Mouse (Mus musculus): ENCODE measurements around the gene Hist2h3c1. TPM values are rescaled to one million over a fixed set of nuclear protein-coding genes. Genes with fewer than 3 reads are reported as not detected.
"Not testable (repeated sequence)": the region's sequence is repeated elsewhere in the genome, so short reads cannot be mapped to it uniquely, and the experiment has no call there.

Gene Hist2h3c1
- polyA plus RNA-seq, 1 experiment: not detected

DNA sequence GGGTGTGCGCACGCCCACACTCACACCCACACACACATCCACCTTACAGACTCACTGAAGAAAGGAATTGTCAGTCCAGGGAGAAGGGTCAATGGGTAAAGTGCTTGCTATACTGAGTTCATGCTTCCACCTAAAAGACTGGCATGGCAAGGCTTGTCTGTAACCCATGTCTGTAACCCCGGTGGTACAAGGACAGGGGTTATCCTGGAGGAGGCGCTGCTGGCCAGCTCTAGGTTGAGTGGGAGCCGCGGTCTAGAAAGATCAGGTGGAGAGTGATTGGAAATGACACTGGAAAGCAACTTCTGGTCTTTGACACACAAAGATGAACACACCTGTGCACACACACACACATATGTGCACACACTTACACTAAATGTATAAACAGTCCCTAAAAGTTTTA lies 34.2 kb downstream of the Hist2h3c1 start:
- Histone ChIP-seq H3K4me2 (ENCODE audit: low read depth) (no peak overlapping the region), H3ac (ENCODE audit: control insufficient read depth, insufficient read length) (no peak overlapping the region), H3K4me3 (no peak overlapping the region), H3K27me3 (ENCODE audit: control insufficient read depth, insufficient read depth, insufficient read length) (peaks cover 10% of the 10 kb centered on the region), H3K79me2 (ENCODE audit: control insufficient read depth, insufficient read depth) (no peaks in the 10 kb centered on the region), H3K36me3 (ENCODE audit: control insufficient read depth, insufficient read depth) (no peaks in the 10 kb centered on the region)
- TF ChIP-seq POLR2AphosphoS2 (IDR thresholded peaks at IDR 0.05; ENCODE audit: insufficient read length, low read depth) (peak; percentile 60), MYOD1 (IDR thresholded peaks at IDR 0.05; ENCODE audit: control insufficient read depth in 1 of 3, insufficient read length in 2 of 3, low read depth in 2 of 3) (no peak), MAX (IDR thresholded peaks at IDR 0.05; ENCODE audit: low read depth) (no peak), TCF12 (IDR thresholded peaks at IDR 0.05; ENCODE audit: insufficient read depth, poor library complexity, severe bottlenecking) (no peak), CEBPB (IDR thresholded peaks at IDR 0.05; ENCODE audit: insufficient read depth, poor library complexity, severe bottlenecking) (no peak)

GRCm38 (mm10) chr3:96284457-96284856 lies 38.0 kb downstream of the Hist2h3c1 start:
- no peaks in the 10 kb centered on the region for H3K79me2 ChIP-seq (ENCODE audit: control insufficient read depth, insufficient read depth)
- H3K4me2 ChIP-seq (ENCODE audit: low read depth): no peak overlapping the region
- no peak for TF ChIP-seq MYOD1 (IDR thresholded peaks at IDR 0.05; ENCODE audit: control insufficient read depth in 1 of 3, insufficient read length in 2 of 3, low read depth in 2 of 3)
- TF ChIP-seq SRF (IDR thresholded peaks at IDR 0.05; ENCODE audit: control insufficient read depth, insufficient read length, low read depth): no peak
- no peak for TF ChIP-seq E2F4 (IDR thresholded peaks at IDR 0.05; ENCODE audit: insufficient read depth)
- no peak for TF ChIP-seq POLR2AphosphoS2 (IDR thresholded peaks at IDR 0.05; ENCODE audit: insufficient read length, low read depth)
- TF ChIP-seq POLR2A (IDR thresholded peaks at IDR 0.05; ENCODE audit: insufficient read length, low read depth): no peak
- TF ChIP-seq REST (IDR thresholded peaks at IDR 0.05; ENCODE audit: insufficient read depth, insufficient read length): no peak
- TF ChIP-seq TCF12 (IDR thresholded peaks at IDR 0.05; ENCODE audit: insufficient read depth, poor library complexity, severe bottlenecking): no peak
- no peak for TF ChIP-seq TCF3 (IDR thresholded peaks at IDR 0.05; ENCODE audit: insufficient read length, low read depth)
- no peak for TF ChIP-seq MYOG (IDR thresholded peaks at IDR 0.05; ENCODE audit: control insufficient read depth in 1 of 3, insufficient read depth in 1 of 3, insufficient read length in 2 of 3, low read depth in 2 of 3)
- no peak overlapping the region for H3ac ChIP-seq (ENCODE audit: control insufficient read depth, insufficient read length)
- no peak overlapping the region for H3K4me3 ChIP-seq
- H3K27me3 ChIP-seq (ENCODE audit: control insufficient read depth, insufficient read depth, insufficient read length): peaks cover 10% of the 10 kb centered on the region
- H3K36me3 ChIP-seq (ENCODE audit: control insufficient read depth, insufficient read depth): no peaks in the 10 kb centered on the region

DNA sequence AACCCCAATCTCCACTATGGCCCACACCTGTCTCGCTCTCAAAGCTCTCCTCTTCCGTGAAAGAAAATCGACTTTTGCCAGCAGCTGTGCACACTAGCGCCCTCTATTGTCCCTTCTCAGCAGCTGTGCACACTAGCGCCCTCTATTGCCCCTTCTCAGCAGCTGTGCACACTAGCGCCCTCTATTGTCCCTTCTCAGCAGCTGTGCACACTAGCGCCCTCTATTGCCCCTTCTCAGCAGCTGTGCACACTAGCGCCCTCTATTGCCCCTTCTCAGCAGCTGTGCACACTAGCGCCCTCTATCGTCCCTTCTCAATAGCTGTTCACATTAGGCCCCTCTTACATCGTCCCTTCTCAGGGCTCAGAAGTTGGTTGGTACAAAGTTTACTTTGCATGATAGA lies 40.8 kb downstream of the Hist2h3c1 start:
- not testable (repeated sequence) for H3K4me3 ChIP-seq; H3ac ChIP-seq (ENCODE audit: control insufficient read depth, insufficient read length); H3K4me2 ChIP-seq (ENCODE audit: low read depth); H3K36me3 ChIP-seq (ENCODE audit: control insufficient read depth, insufficient read depth); H3K79me2 ChIP-seq (ENCODE audit: control insufficient read depth, insufficient read depth)
- H3K27me3 ChIP-seq (ENCODE audit: control insufficient read depth, insufficient read depth, insufficient read length): peaks cover 10% of the 10 kb centered on the region
- peak in 1 of 3 experiments; percentile 48 for TF ChIP-seq MYOG (IDR thresholded peaks at IDR 0.05; ENCODE audit: control insufficient read depth in 1 of 3, insufficient read depth in 1 of 3, insufficient read length in 2 of 3, low read depth in 2 of 3)

DNA sequence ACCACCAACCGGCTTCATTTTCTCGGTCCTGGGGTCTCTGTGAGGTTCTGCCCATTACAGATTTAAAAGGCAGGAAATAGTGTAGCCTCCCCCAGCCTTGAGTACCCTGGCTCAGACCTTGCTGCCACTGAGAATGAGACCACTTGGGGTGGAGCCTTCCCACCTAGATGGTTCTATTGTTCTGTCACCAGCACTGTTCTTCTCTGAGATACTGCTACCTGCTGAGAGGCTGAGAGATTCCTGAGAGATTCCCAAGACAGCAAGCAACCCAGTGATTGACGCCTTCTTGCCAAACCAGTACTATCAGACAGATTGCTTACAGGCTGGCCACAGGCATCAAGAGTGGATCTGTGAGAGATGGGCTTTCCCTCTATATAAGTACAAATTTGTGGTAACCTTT lies 42.7 kb downstream of the Hist2h3c1 start:
- TF ChIP-seq REST (IDR thresholded peaks at IDR 0.05; ENCODE audit: insufficient read depth, insufficient read length) (no peak), TCF12 (IDR thresholded peaks at IDR 0.05; ENCODE audit: insufficient read depth, poor library complexity, severe bottlenecking) (no peak), MYOG (IDR thresholded peaks at IDR 0.05; ENCODE audit: control insufficient read depth in 1 of 3, insufficient read depth in 1 of 3, insufficient read length in 2 of 3, low read depth in 2 of 3) (no peak), POLR2A (IDR thresholded peaks at IDR 0.05; ENCODE audit: insufficient read length, low read depth) (no peak), POLR2AphosphoS2 (IDR thresholded peaks at IDR 0.05; ENCODE audit: insufficient read length, low read depth) (no peak), E2F4 (IDR thresholded peaks at IDR 0.05; ENCODE audit: insufficient read depth) (no peak), TCF3 (IDR thresholded peaks at IDR 0.05; ENCODE audit: insufficient read length, low read depth) (no peak), SRF (IDR thresholded peaks at IDR 0.05; ENCODE audit: control insufficient read depth, insufficient read length, low read depth) (no peak), USF1 (IDR thresholded peaks at IDR 0.05; ENCODE audit: low read depth) (no peak)
- H3K4me3 ChIP-seq: no peak overlapping the region
- no peaks in the 10 kb centered on the region for H3K27me3 ChIP-seq (ENCODE audit: control insufficient read depth, insufficient read depth, insufficient read length)
- H3K4me2 ChIP-seq (ENCODE audit: low read depth): no peak overlapping the region
- H3ac ChIP-seq (ENCODE audit: control insufficient read depth, insufficient read length): no peak overlapping the region
- H3K36me3 ChIP-seq (ENCODE audit: control insufficient read depth, insufficient read depth): no peaks in the 10 kb centered on the region
- no peaks in the 10 kb centered on the region for H3K79me2 ChIP-seq (ENCODE audit: control insufficient read depth, insufficient read depth)

DNA sequence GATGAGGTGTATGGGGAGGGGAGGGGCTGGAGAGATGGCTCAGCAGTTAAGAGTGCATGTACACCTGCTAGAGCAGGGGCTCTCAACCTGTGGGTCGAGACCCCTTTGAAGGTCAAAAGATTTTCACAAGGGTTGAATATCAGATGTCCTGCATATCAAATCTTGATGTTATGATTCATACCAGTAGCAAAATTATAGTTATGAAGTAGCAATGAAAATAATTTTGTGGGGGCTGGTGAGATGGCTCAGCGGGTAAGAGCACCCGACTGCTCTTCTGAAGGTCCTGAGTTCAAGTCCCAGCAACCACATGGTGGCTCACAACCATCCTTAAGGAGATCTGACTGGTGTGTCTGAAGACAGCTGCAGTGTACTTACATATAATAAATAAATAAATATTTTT lies 44.2 kb downstream of the Hist2h3c1 start:
- H3K36me3 ChIP-seq (ENCODE audit: control insufficient read depth, insufficient read depth); H3ac ChIP-seq (ENCODE audit: control insufficient read depth, insufficient read length); H3K4me3 ChIP-seq; H3K27me3 ChIP-seq (ENCODE audit: control insufficient read depth, insufficient read depth, insufficient read length); H3K4me2 ChIP-seq (ENCODE audit: low read depth); H3K79me2 ChIP-seq (ENCODE audit: control insufficient read depth, insufficient read depth): not testable (repeated sequence)

DNA sequence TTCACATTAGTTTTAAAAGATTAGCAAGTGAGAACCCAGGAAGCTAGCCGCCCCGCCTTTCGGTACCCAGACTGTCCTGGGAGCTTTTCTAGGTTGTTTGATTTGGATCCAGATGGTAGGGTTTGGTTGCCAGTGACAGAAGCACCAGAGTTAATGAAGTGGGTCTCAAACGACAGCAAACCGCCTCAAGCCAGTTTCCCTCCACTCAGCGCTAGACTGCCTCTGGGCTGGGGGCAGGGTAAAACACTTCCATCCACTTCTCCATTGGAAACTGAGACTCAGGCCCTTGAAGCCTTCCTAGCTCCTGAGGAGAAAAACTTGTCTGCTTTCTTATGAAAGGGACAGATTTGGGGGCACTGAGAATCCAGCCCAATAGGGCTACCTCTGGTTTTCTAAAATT lies 46.2 kb downstream of the Hist2h3c1 start:
- no peak overlapping the region for H3K4me2 ChIP-seq (ENCODE audit: low read depth)
- H3ac ChIP-seq (ENCODE audit: control insufficient read depth, insufficient read length): no peak overlapping the region
- H3K36me3 ChIP-seq (ENCODE audit: control insufficient read depth, insufficient read depth): no peaks in the 10 kb centered on the region
- no peaks in the 10 kb centered on the region for H3K27me3 ChIP-seq (ENCODE audit: control insufficient read depth, insufficient read depth, insufficient read length)
- H3K79me2 ChIP-seq (ENCODE audit: control insufficient read depth, insufficient read depth): no peaks in the 10 kb centered on the region
- no peak overlapping the region for H3K4me3 ChIP-seq
- TF ChIP-seq USF1 (IDR thresholded peaks at IDR 0.05; ENCODE audit: low read depth) (no peak), E2F4 (IDR thresholded peaks at IDR 0.05; ENCODE audit: insufficient read depth) (no peak), MAX (IDR thresholded peaks at IDR 0.05; ENCODE audit: low read depth) (no peak), POLR2AphosphoS2 (IDR thresholded peaks at IDR 0.05; ENCODE audit: insufficient read length, low read depth) (no peak), TCF12 (IDR thresholded peaks at IDR 0.05; ENCODE audit: insufficient read depth, poor library complexity, severe bottlenecking) (no peak), SRF (IDR thresholded peaks at IDR 0.05; ENCODE audit: control insufficient read depth, insufficient read length, low read depth) (no peak), TCF3 (IDR thresholded peaks at IDR 0.05; ENCODE audit: insufficient read length, low read depth) (no peak), CEBPB (IDR thresholded peaks at IDR 0.05; ENCODE audit: insufficient read depth, poor library complexity, severe bottlenecking) (no peak), MYOG (IDR thresholded peaks at IDR 0.05; ENCODE audit: control insufficient read depth in 1 of 3, insufficient read depth in 1 of 3, insufficient read length in 2 of 3, low read depth in 2 of 3) (no peak), POLR2A (IDR thresholded peaks at IDR 0.05; ENCODE audit: insufficient read length, low read depth) (no peak), MYOD1 (IDR thresholded peaks at IDR 0.05; ENCODE audit: control insufficient read depth in 1 of 3, insufficient read length in 2 of 3, low read depth in 2 of 3) (no peak), REST (IDR thresholded peaks at IDR 0.05; ENCODE audit: insufficient read depth, insufficient read length) (no peak)

Measured in myocyte (in vitro differentiated cells).